Mouse (Mus musculus) hindbrain, postnatal 0 days (tissue): Measurements from ENCODE around the gene Gzmn. TPM values are rescaled to one million over a fixed set of nuclear protein-coding genes. Genes with fewer than 3 reads are reported as not detected.
"Not testable (repeated sequence)": the region's sequence is repeated elsewhere in the genome, so short reads cannot be mapped to it uniquely, and the experiment has no call there.

Source experiments
- ATAC-seq: fragments of 200-750 bp; cut with Nextera tagmentation; 2 replicates; pipeline ENCODE4 v1.8.0; 2017; ENCODE audit warnings: mild to moderate bottlenecking, moderate TSS enrichment, moderate library complexity
- DNase-seq: peaks from one replicate; pipeline ENCODE4 v3.0.0-alpha.2; 2015; ENCODE audit warnings: low spot score
- H3K27ac ChIP-seq: fragments of 300-500 bp; sonication (generic); 2 replicates; pipeline ENCODE4 v1.5.1; 2014; ENCODE audit warnings: mild to moderate bottlenecking
- H3K27me3 ChIP-seq: fragments of 300-500 bp; sonication (generic); 2 replicates; pipeline ENCODE4 v1.6.1; 2014; ENCODE audit warnings: low read length, mixed read lengths; ENCODE audit not compliant: insufficient read depth
- H3K36me3 ChIP-seq: fragments of 300-500 bp; sonication (generic); 2 replicates; pipeline ENCODE4 v1.6.1; 2014; ENCODE audit warnings: low read length, mixed read lengths; ENCODE audit not compliant: insufficient read depth
- H3K4me1 ChIP-seq: fragments of 300-500 bp; sonication (generic); 2 replicates; pipeline ENCODE4 v1.6.1; 2014; ENCODE audit warnings: antibody characterized with exemption, low read length, mixed read lengths; ENCODE audit not compliant: insufficient read depth
- H3K4me2 ChIP-seq: fragments of 300-500 bp; sonication (generic); 2 replicates; pipeline ENCODE4 v1.6.1; 2014; ENCODE audit warnings: low read depth, mild to moderate bottlenecking, low read length, moderate library complexity, mixed read lengths
- H3K4me3 ChIP-seq: fragments of 300-500 bp; sonication (generic); 2 replicates; pipeline ENCODE4 v1.5.1; 2014; ENCODE audit warnings: low read length
- H3K9ac ChIP-seq: fragments of 300-500 bp; sonication (generic); replicated peaks from 2 replicates; pipeline ENCODE4 v1.6.1; 2014; ENCODE audit warnings: mild to moderate bottlenecking, low read length, moderate library complexity, mixed read lengths
- H3K9me3 ChIP-seq: fragments of 300-500 bp; sonication (generic); 2 replicates; pipeline ENCODE4 v1.6.1; 2016; ENCODE audit warnings: low read length, mixed read lengths
- CTCF ChIP-seq: IDR thresholded peaks from 2 replicates; pipeline ENCODE4 v1.5.1; 2016; ENCODE audit warnings: antibody characterized with exemption, control low read depth, low read depth
- WGBS: fragments of 180-500 bp; shearing (Covaris S2); extraction: QIAGEN DNeasy Blood & Tissue Kit; methylation state at CpG from one replicate; pipeline ENCODE4 v1.1.7; 2014; 5-methylcytosine and 5-hydroxymethylcytosine counted together
- polyA plus RNA-seq: library from polyadenylated mRNA; unstranded; fragments of >200 nt; fragmentation: Nextera tagmentation; extraction: Ambion mirVana; gene quantifications from 2 replicates; pipeline ENCODE4 v1.2.1, GENCODE M21; 2015
- total RNA-seq: library from RNA; depleted of rRNA; stranded (reverse); fragments of >200 nt; gene quantifications from 2 replicates; pipeline ENCODE4 v1.2.3, GENCODE M21; 2014

Gene Gzmn
- total and polyA plus RNA-seq, 2 experiments from 2014 or later: not detected

GRCm38 (mm10) chr14:56177651-56178050, 3.3 kb upstream of the Gzmn start:
- H3K36me3 ChIP-seq, H3K27ac ChIP-seq, H3K9me3 ChIP-seq, H3K4me2 ChIP-seq, ATAC-seq, H3K4me3 ChIP-seq, H3K9ac ChIP-seq, H3K4me1 ChIP-seq, H3K27me3 ChIP-seq: not testable (repeated sequence)
- WGBS: 28% methylated on average over 8 of the region's 8 CpGs
- peak; percentile 27 for DNase-seq
- peak; percentile 68 for TF ChIP-seq CTCF

GRCm38 (mm10) chr14:56173396-56173795, 1.0 kb downstream of the Gzmn start:
- H3K27me3 ChIP-seq: no peaks in the 10 kb centered on the region
- no peaks in the 10 kb centered on the region for H3K4me1 ChIP-seq
- H3K36me3 ChIP-seq: no peaks in the 10 kb centered on the region
- WGBS: 88% methylated on average over 6 of the region's 6 CpGs
- H3K4me2 ChIP-seq: no peak overlapping the region
- no peak overlapping the region for H3K4me3 ChIP-seq
- no peak overlapping the region for H3K27ac ChIP-seq
- ATAC-seq: no peak
- H3K9ac ChIP-seq: no peak overlapping the region
- peak; percentile 3 for DNase-seq
- TF ChIP-seq CTCF: no peak
- no peaks in the 10 kb centered on the region for H3K9me3 ChIP-seq

- Histone ChIP-seq H3K36me3 (no peaks in the 10 kb centered on the region), H3K4me3 (no peak overlapping the region), H3K4me1 (no peaks in the 10 kb centered on the region), H3K4me2 (no peak overlapping the region), H3K27ac (no peak overlapping the region), H3K27me3 (no peaks in the 10 kb centered on the region), H3K9me3 (no peaks in the 10 kb centered on the region), H3K9ac (no peak overlapping the region)
- DNase-seq: no peak
- no peak for ATAC-seq
- 91% methylated on average over 5 of the region's 5 CpGs for WGBS
- TF ChIP-seq CTCF: no peak
Measured at GRCm38 (mm10) chr14:56172744-56173143, 1.7 kb downstream of the Gzmn start.

GRCm38 (mm10) chr14:56168009-56168408, 6.4 kb downstream of the Gzmn start:
- H3K27ac ChIP-seq: no peak overlapping the region
- no peak for TF ChIP-seq CTCF
- H3K27me3 ChIP-seq: no peaks in the 10 kb centered on the region
- H3K36me3 ChIP-seq: no peaks in the 10 kb centered on the region
- H3K9ac ChIP-seq: no peak overlapping the region
- DNase-seq (no peak), ATAC-seq (no peak)
- no peak overlapping the region for H3K4me3 ChIP-seq
- no peak overlapping the region for H3K4me2 ChIP-seq
- WGBS: 78% methylated on average over 6 of the region's 6 CpGs
- no peaks in the 10 kb centered on the region for H3K9me3 ChIP-seq
- H3K4me1 ChIP-seq: no peaks in the 10 kb centered on the region

GRCm38 (mm10) chr14:56162109-56162508, 12.3 kb downstream of the Gzmn start:
- Histone ChIP-seq H3K36me3 (no peaks in the 10 kb centered on the region), H3K27me3 (no peaks in the 10 kb centered on the region), H3K27ac (no peak overlapping the region), H3K4me3 (no peak overlapping the region), H3K9me3 (no peaks in the 10 kb centered on the region), H3K9ac (no peak overlapping the region), H3K4me1 (no peaks in the 10 kb centered on the region), H3K4me2 (no peak overlapping the region)
- 86% methylated on average over 2 of the region's 2 CpGs for WGBS
- ATAC-seq (no peak), DNase-seq (peak; percentile 6)
- no peak for TF ChIP-seq CTCF

GRCm38 (mm10) chr14:56159479-56159878, 14.9 kb downstream of the Gzmn start, which contains the start of gene Gzmg:
Gene Gzmg, minus strand, starts transcription at chr14:56159579.
- not testable (repeated sequence) for H3K36me3 ChIP-seq, H3K9me3 ChIP-seq, H3K9ac ChIP-seq, H3K4me2 ChIP-seq, H3K4me1 ChIP-seq, DNase-seq, H3K27me3 ChIP-seq, H3K27ac ChIP-seq, ATAC-seq, H3K4me3 ChIP-seq
- 90% methylated on average over 2 of the region's 2 CpGs for WGBS

- ATAC-seq (no peak), DNase-seq (no peak)
- Histone ChIP-seq H3K9me3 (no peaks in the 10 kb centered on the region), H3K9ac (no peak overlapping the region), H3K36me3 (no peaks in the 10 kb centered on the region), H3K27me3 (no peaks in the 10 kb centered on the region), H3K27ac (no peak overlapping the region), H3K4me2 (no peak overlapping the region), H3K4me3 (no peak overlapping the region), H3K4me1 (no peaks in the 10 kb centered on the region)
- TF ChIP-seq CTCF: peak; percentile 19; the same call in 1 of the 2 replicates
- 75% methylated on average over 2 of the region's 2 CpGs for WGBS
Measured at GRCm38 (mm10) chr14:56155340-56155739, 19.1 kb downstream of the Gzmn start.

GRCm38 (mm10) chr14:56133675-56134074, 40.7 kb downstream of the Gzmn start:
- not testable (repeated sequence) for H3K27me3 ChIP-seq, H3K4me2 ChIP-seq, H3K36me3 ChIP-seq, H3K4me1 ChIP-seq, H3K9me3 ChIP-seq, H3K4me3 ChIP-seq, H3K9ac ChIP-seq, H3K27ac ChIP-seq
- ATAC-seq (peak; percentile 64; the same call in 1 of the 2 replicates), DNase-seq (peak; percentile 9)
- 74% methylated on average over 1 of the region's 1 CpGs for WGBS

- 82% methylated on average over 2 of the region's 2 CpGs for WGBS
- not testable (repeated sequence) for H3K27me3 ChIP-seq, H3K36me3 ChIP-seq, H3K4me1 ChIP-seq, H3K9ac ChIP-seq, H3K27ac ChIP-seq, DNase-seq, H3K9me3 ChIP-seq, H3K4me3 ChIP-seq, ATAC-seq, H3K4me2 ChIP-seq
Measured at GRCm38 (mm10) chr14:56132508-56132907, 41.9 kb downstream of the Gzmn start, which contains the start of gene Gzmd. Gene Gzmd, minus strand, starts transcription at chr14:56132608.
